Mouse (Mus musculus): Measurements from ENCODE around the gene Mfsd4b2.

DNA sequence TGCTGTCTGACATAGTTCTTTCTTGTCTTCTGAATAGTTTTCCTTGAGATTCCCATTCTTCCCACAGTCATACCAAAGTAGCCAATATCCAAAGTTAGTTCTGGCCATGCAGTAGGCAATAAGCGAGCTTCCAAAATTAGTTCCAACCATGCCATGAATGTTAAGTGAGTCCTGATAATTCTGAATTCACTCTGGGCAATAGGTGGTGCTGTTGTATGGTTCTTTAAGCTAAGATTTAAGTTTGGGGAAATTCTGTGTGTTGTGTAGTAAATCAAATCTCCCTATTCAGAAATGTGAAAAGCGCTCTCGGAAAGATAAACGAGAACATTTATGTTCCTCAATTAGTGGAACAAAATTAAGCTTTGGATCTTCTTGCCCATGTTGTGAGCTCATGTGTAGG, 31.5 kb upstream of the Mfsd4b2 start:
- no peak for TF ChIP-seq CTCF (IDR thresholded peaks at IDR 0.05; ENCODE audit: low read depth, low read length)
- no peak for TF ChIP-seq POLR2A (IDR thresholded peaks at IDR 0.05; ENCODE audit: insufficient read depth, low read length)

Data from ES-Bruce4 (cell line).